ENCODE assay signal across 8 mouse cellular contexts in the genomic region with DNA sequence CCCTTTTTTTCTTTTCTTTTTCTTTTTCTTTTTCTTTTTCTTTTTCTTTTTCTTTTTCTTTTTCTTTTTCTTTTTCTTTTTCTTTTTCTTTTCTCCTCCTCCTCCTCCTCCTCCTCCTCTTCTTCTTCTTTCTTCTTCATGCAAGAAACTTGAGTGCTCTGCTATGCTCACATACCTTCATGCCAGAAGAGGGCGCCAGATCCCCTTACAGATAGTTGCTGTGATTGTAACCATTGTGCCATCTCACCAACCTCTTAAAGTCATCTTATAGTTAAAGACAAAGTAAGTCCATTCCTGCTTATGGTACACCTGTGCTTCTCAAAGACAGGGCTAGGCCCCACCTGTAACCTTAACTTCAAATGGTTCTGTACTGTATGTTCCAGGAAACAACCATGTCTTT. TPM values are rescaled to one million over a fixed set of nuclear protein-coding genes. Genes with fewer than 3 reads are reported as not detected.
DNase-seq lines count a peak whose midpoint lies in the region; ATAC-seq lines count a peak whose summit lies in the region.
"Not testable (repeated sequence)": the region's sequence is repeated elsewhere in the genome, so short reads cannot be mapped to it uniquely, and the experiment has no call there.

No protein-coding gene starts in this region.

- H3K27ac ChIP-seq in embryonic facial prominence, embryonic 14.5 days (replicated peaks; ENCODE audit: low read depth, low read length); hindbrain, embryonic 10.5 days: not testable (repeated sequence)

- WGBS in embryonic facial prominence, embryonic 14.5 days = 33% methylated on average over 1 of the region's 1 CpGs
- 50% methylated on average over 1 of the region's 1 CpGs for WGBS in hindbrain, embryonic 10.5 days

- H3K27me3 ChIP-seq in embryonic facial prominence, embryonic 14.5 days (replicated peaks; ENCODE audit: control insufficient read depth, insufficient read depth, low read length); hindbrain, embryonic 10.5 days (ENCODE audit: insufficient read depth, poor library complexity, severe bottlenecking): not testable (repeated sequence)

- not testable (repeated sequence) for H3K4me3 ChIP-seq in embryonic facial prominence, embryonic 14.5 days (ENCODE audit: low read depth, low read length); hindbrain, embryonic 10.5 days

- ATAC-seq in embryonic facial prominence, embryonic 14.5 days (ENCODE audit: low read depth) = not testable (repeated sequence)

- intact Hi-C loops in left cerebral cortex, postnatal 14 days (cut with DNase I) = not testable (repeated sequence)

- not testable (repeated sequence) for H3K9ac ChIP-seq in embryonic facial prominence, embryonic 14.5 days (ENCODE audit: low read depth, low read length)

- peak; percentile 82 for DNase-seq in ES-CJ7 (ENCODE audit: low read depth, low spot score)
- DNase-seq in adrenal gland, postnatal 36 days = peak; percentile 38 to 44
- peak; percentile 17 for DNase-seq in embryonic facial prominence, embryonic 14.5 days (ENCODE audit: low spot score)
- peak; percentile 23 for DNase-seq in hindbrain, embryonic 10.5 days (ENCODE audit: low spot score)
- DNase-seq in left cerebral cortex, postnatal 14 days (ENCODE audit: low spot score in 2 of 2) = peak; percentile 5
- DNase-seq in lung, postnatal 36 days = peak; percentile 69
- DNase-seq in retina, postnatal 1 day = peak; percentile 55
- peak; percentile 76 for DNase-seq in thymus, postnatal 4 days

- H3K9me3 ChIP-seq in embryonic facial prominence, embryonic 14.5 days (ENCODE audit: control insufficient read depth, low read length); hindbrain, embryonic 10.5 days: not testable (repeated sequence)

- H3K4me1 ChIP-seq in embryonic facial prominence, embryonic 14.5 days (ENCODE audit: control insufficient read depth, insufficient read depth, low read length); hindbrain, embryonic 10.5 days (replicated peaks): not testable (repeated sequence)

- not testable (repeated sequence) for H3K36me3 ChIP-seq in embryonic facial prominence, embryonic 14.5 days (ENCODE audit: control insufficient read depth, insufficient read depth, low read length); hindbrain, embryonic 10.5 days

- H3K4me2 ChIP-seq in embryonic facial prominence, embryonic 14.5 days (ENCODE audit: low read depth, low read length) = not testable (repeated sequence)

RNA-seq across cellular contexts. Expression of a gene that starts 10.5 kb away (rescaled TPM):
- 10 to 100 TPM; 63.4 to 79.1 TPM for total RNA-seq in adrenal gland, postnatal 36 days (2021)
- polyA plus RNA-seq in embryonic facial prominence, embryonic 14.5 days (2014; fragmentation: Nextera tagmentation; extraction: Ambion mirVana) = 48.4 and 54.6 TPM in 2 replicates
- polyA plus RNA-seq in hindbrain, embryonic 10.5 days (2016; fragmentation: Nextera tagmentation; extraction: Ambion mirVana) = 42.4 and 54.7 TPM in 2 replicates
- total RNA-seq in left cerebral cortex, postnatal 14 days (2021) = 10 to 100 TPM; 71.3 to 72.7 TPM

Comparison
In these comparisons a context has a peak if more than half of its experiments do, and no peak if none do; other contexts are left out.
1. DNase-seq: peak in every context shown above with its lines; median percentile 82 in ES-CJ7; 76 in thymus, postnatal 4 days; 69 in lung, postnatal 36 days; 55 in retina, postnatal 1 day; 41 in adrenal gland, postnatal 36 days; 23 in hindbrain, embryonic 10.5 days; 17 in embryonic facial prominence, embryonic 14.5 days; 5 in left cerebral cortex, postnatal 14 days.